Mouse (Mus musculus) erythroblast, embryonic 14.5 days (primary cell): Measurements from ENCODE around the gene Sap30. TPM values are rescaled to one million over a fixed set of nuclear protein-coding genes. Genes with fewer than 3 reads are reported as not detected.
A peak's percentile ranks its signal among the peaks of the same experiment; 100 is the strongest.
"Not testable (repeated sequence)": the region's sequence is repeated elsewhere in the genome, so short reads cannot be mapped to it uniquely, and the experiment has no call there.

Experiments
- H3K27me3 ChIP-seq: 2 replicates; pipeline ENCODE4 v1.6.1; 2012; ENCODE audit warnings: inconsistent platforms; ENCODE audit not compliant: control insufficient read depth
- H3K36me3 ChIP-seq: 2 replicates; pipeline ENCODE4 v1.6.1; 2012; ENCODE audit warnings: mild to moderate bottlenecking, inconsistent platforms; ENCODE audit not compliant: control insufficient read depth
- H3K4me1 ChIP-seq: 2 replicates; pipeline ENCODE4 v1.6.1; 2012; ENCODE audit warnings: inconsistent platforms; ENCODE audit not compliant: control insufficient read depth
- H3K4me3 ChIP-seq: replicated peaks from 2 replicates; pipeline ENCODE3; 2012; ENCODE audit warnings: moderate library complexity, mild to moderate bottlenecking, inconsistent platforms
- H3K9me3 ChIP-seq: 2 replicates; pipeline ENCODE4 v1.6.1; 2012; ENCODE audit warnings: low read length, inconsistent platforms, mixed read lengths; ENCODE audit not compliant: control insufficient read depth
- GATA1 ChIP-seq: IDR thresholded peaks from 2 replicates; pipeline ENCODE4 v1.6.1; 2012; ENCODE audit warnings: low read length, inconsistent platforms, mixed read lengths
- TAL1 ChIP-seq: IDR thresholded peaks from 3 replicates; pipeline ENCODE4 v1.6.1; 2012; ENCODE audit warnings: low read length, inconsistent platforms, mixed read lengths
- polyA plus RNA-seq: library from polyadenylated mRNA; stranded (reverse); fragments of >175 nt; gene quantifications from 2 replicates; pipeline ENCODE4 v1.2.3, GENCODE M21; 2012

Gene Sap30
- polyA plus RNA-seq, 1 experiment, result 2.0 TPM

GRCm38 (mm10) chr8:57517723-57518122, 30.1 kb upstream of the Sap30 start:
- TF ChIP-seq GATA1 (no peak), TAL1 (no peak)
- no peaks in the 10 kb centered on the region for H3K27me3 ChIP-seq
- H3K9me3 ChIP-seq, result no peaks in the 10 kb centered on the region
- H3K4me1 ChIP-seq, result peaks cover 49% of the 10 kb centered on the region
- H3K36me3 ChIP-seq, result peaks cover 90% of the 10 kb centered on the region
- no peak overlapping the region for H3K4me3 ChIP-seq

GRCm38 (mm10) chr8:57516685-57517084, 29.0 kb upstream of the Sap30 start:
- not testable (repeated sequence) for H3K4me3 ChIP-seq, H3K9me3 ChIP-seq, H3K27me3 ChIP-seq
- peaks cover 85% of the 10 kb centered on the region for H3K36me3 ChIP-seq
- peaks cover 46% of the 10 kb centered on the region for H3K4me1 ChIP-seq

- Histone ChIP-seq H3K4me1 (peaks cover 44% of the 10 kb centered on the region), H3K4me3 (peak overlapping the region; percentile 94), H3K36me3 (peaks cover 69% of the 10 kb centered on the region)
- peak; percentile 29; the same call in 1 of the 3 replicates for TF ChIP-seq TAL1
- not testable (repeated sequence) for H3K27me3 ChIP-seq, H3K9me3 ChIP-seq
Observed at GRCm38 (mm10) chr8:57513178-57513661, 25.6 kb upstream of the Sap30 start.

DNA sequence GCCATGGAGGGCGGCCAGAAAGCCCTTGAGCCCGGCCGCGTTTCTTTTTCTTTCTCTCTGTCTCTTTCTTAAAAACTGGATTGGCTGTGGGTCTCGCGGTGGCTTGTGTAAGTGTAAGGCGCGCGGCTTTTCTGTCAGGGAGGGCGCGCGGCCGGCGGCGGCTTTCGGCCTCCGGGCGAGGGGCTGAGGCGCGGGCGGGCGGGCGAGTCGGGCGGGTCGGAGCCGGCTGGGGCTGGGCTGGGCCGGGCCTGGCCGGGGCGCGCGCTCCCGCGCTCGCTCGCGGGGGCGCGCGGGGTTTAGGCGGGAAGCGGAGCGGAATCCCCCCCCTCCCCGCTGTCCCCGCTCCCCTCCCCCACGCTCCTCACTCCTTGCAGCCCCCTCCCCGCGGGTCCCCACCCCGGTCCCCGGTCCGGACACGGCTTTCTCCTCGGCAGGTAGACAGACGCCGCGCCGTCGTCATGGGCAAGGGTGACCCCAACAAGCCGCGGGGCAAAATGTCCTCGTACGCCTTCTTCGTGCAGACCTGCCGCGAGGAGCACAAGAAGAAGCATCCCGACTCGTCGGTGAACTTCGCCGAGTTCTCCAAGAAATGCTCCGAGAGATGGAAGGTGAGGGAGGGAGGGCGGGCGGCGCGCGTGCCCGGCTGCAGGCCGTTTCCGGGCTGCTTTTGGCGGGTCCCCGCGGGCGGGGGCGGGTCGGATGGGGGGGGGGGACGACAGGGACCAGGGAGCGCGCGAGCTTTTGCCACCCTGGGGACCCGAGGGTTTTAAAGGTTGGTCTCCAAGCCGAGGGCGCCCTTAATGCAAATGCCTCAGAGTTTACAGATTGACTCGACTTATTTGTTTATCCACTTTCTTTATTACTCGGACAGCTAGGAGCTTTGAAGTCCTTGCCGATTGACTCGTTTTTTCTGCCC, 24.7 kb upstream of the Sap30 start:
- Histone ChIP-seq H3K9me3 (no peaks in the 10 kb centered on the region), H3K27me3 (no peaks in the 10 kb centered on the region), H3K36me3 (peaks cover 69% of the 10 kb centered on the region), H3K4me1 (peaks cover 48% of the 10 kb centered on the region), H3K4me3 (peak overlapping the region; percentile 94)
- TF ChIP-seq TAL1 (no peak), GATA1 (no peak)

- H3K9me3 ChIP-seq, result no peaks in the 10 kb centered on the region
- H3K4me1 ChIP-seq, result peaks cover 52% of the 10 kb centered on the region
- peak within 1 kb of the TSS; percentile 94 for H3K4me3 ChIP-seq
- no peaks in the 10 kb centered on the region for H3K27me3 ChIP-seq
- TF ChIP-seq GATA1, result no peak
- TF ChIP-seq TAL1, result no peak
- H3K36me3 ChIP-seq, result peaks cover 63% of the 10 kb centered on the region
Observed at GRCm38 (mm10) chr8:57511316-57512118, 23.9 kb upstream of the Sap30 start, which contains the start of gene Hmgb2. Gene Hmgb2, plus strand, starts transcription at chr8:57511907.

GRCm38 (mm10) chr8:57510791-57511315, 23.2 kb upstream of the Sap30 start:
- Histone ChIP-seq H3K27me3 (no peaks in the 10 kb centered on the region), H3K9me3 (no peaks in the 10 kb centered on the region), H3K4me1 (peaks cover 56% of the 10 kb centered on the region), H3K36me3 (peaks cover 57% of the 10 kb centered on the region), H3K4me3 (peak overlapping the region; percentile 94)
- TF ChIP-seq GATA1, result no peak

- Histone ChIP-seq H3K9me3 (no peaks in the 10 kb centered on the region), H3K27me3 (no peaks in the 10 kb centered on the region), H3K4me3 (no peak overlapping the region), H3K4me1 (peaks cover 57% of the 10 kb centered on the region), H3K36me3 (peaks cover 38% of the 10 kb centered on the region)
- no peak for TF ChIP-seq GATA1
- no peak for TF ChIP-seq TAL1
Observed at GRCm38 (mm10) chr8:57508657-57509056, 21.0 kb upstream of the Sap30 start.

GRCm38 (mm10) chr8:57507556-57508063, 19.9 kb upstream of the Sap30 start:
- peaks cover 27% of the 10 kb centered on the region for H3K36me3 ChIP-seq
- H3K9me3 ChIP-seq, result no peaks in the 10 kb centered on the region
- peaks cover 56% of the 10 kb centered on the region for H3K4me1 ChIP-seq
- H3K27me3 ChIP-seq, result no peaks in the 10 kb centered on the region
- H3K4me3 ChIP-seq, result peak overlapping the region; percentile 49
- TF ChIP-seq TAL1, result no peak
- no peak for TF ChIP-seq GATA1

DNA sequence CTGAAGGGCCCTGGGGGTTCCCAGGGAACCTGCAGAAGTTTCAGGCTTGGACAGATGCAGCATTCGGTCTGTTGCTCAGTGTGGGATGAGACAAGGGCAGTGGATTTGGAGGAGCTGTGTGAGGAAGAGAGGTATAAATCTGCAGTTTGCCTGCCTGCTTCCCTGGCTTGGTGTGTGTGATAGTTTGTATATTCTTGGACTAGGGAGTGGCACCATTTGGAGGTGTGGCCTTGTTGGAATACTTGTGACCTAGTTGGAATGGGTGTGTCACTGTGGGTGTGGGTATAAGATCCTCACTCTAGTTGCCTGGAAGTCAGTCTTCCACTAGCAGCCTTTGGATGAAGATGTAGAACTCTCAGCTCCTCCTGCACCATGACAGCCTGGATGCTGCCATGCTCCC, 17.8 kb upstream of the Sap30 start:
- H3K27me3 ChIP-seq, result not testable (repeated sequence)
- H3K4me3 ChIP-seq, result peak overlapping the region; percentile 21

More for the DNA sequence above, 17.8 kb upstream of the Sap30 start:
- peaks cover 24% of the 10 kb centered on the region for H3K36me3 ChIP-seq
- not testable (repeated sequence) for H3K9me3 ChIP-seq
- peaks cover 53% of the 10 kb centered on the region for H3K4me1 ChIP-seq
